Mouse (Mus musculus) liver, adult (tissue): ENCODE measurements at regions not wholly inside any gene's neighbourhood (a gene's known extent, or its start where the extent isn't known, plus 50 kb on each side); places are given as distances from the start of the nearest gene placed in this dataset.

ENCODE experiments used
- GATA4 ChIP-seq: IDR thresholded peaks from 2 replicates; pipeline ENCODE4 v1.6.1; 2014; ENCODE audit warnings: mild to moderate bottlenecking, low read length; ENCODE audit not compliant: insufficient replicate concordance

GRCm38 (mm10) chr5:119186611-119187010 is 483.9 kb upstream of the Tbx3 start:
- TF ChIP-seq GATA4: no peak

DNA sequence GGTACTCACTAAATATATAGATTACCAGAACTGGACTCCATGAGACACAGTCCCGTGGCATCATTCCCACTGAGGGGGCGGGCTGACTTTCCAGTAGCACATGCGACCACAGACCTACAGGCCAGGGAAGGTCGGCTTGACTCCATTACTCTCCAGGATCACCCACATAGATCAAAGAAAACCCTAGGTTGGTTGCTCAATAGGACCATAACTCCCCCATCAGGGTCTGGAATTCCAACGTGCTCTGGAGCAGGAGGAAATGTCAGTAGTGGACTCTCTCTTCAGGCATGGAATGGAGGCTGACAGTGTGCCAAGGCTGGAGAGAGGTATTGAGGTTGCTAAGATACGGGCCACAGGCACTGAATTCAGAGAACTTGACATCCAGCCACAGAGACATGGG is 482.0 kb upstream of the Tbx3 start:
- TF ChIP-seq GATA4: no peak

- TF ChIP-seq GATA4: no peak
These were observed 476.5 kb upstream of the Tbx3 start for GRCm38 (mm10) chr5:119193699-119194681.

DNA sequence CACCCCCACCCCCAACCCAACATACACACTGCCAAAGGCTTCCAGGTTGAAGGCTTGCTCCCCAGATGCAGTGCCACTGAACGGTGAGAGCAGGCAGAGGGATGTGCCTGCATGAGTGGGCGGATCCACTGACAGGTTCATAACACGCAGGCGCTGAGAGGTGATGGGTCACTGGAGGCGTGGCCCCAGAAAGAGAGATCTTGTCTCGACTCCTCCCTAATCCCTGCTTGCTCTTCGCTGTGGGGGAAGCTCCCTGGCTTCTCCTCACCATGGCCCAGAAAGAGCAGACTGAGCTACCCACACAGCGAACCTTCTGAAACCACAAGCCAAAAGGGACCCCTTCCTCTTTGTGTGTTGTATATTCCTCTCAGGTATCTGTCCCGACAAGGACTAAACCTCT is 470.6 kb upstream of the Tbx3 start:
- TF ChIP-seq GATA4: no peak

DNA sequence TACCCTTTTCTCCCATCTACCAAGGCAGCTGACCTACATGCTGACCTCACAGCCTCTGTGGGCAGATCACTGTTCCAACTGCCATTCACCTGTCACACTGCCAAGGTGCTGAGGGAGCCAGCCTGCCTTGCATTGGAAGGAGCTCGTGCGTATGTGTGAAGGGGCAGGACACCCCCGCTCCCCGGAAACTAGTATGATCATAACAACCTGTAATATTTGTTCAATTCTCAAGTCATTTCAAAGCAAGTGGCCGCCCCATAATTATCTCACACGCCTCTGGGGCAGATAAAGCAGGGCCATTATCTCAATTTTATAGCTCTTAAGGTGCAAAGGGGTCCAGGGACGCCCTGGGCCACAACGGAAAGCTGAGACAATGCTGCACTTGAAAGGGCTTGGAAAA is 469.2 kb upstream of the Tbx3 start:
- no peak for TF ChIP-seq GATA4

- no peak for TF ChIP-seq GATA4
These were observed 465.7 kb upstream of the Tbx3 start for GRCm38 (mm10) chr5:119204736-119205135.

- no peak for TF ChIP-seq GATA4
These were observed 462.4 kb upstream of the Tbx3 start for GRCm38 (mm10) chr5:119208077-119208476.

GRCm38 (mm10) chr5:119213196-119213595 is 457.3 kb upstream of the Tbx3 start:
- no peak for TF ChIP-seq GATA4

GRCm38 (mm10) chr5:119213692-119214357 is 456.6 kb upstream of the Tbx3 start:
- TF ChIP-seq GATA4: no peak

GRCm38 (mm10) chr5:119214937-119215336 is 455.5 kb upstream of the Tbx3 start:
- no peak for TF ChIP-seq GATA4

GRCm38 (mm10) chr5:119215364-119215763 is 455.1 kb upstream of the Tbx3 start:
- no peak for TF ChIP-seq GATA4

- no peak for TF ChIP-seq GATA4
These were observed 454.3 kb upstream of the Tbx3 start for GRCm38 (mm10) chr5:119216146-119216545.

DNA sequence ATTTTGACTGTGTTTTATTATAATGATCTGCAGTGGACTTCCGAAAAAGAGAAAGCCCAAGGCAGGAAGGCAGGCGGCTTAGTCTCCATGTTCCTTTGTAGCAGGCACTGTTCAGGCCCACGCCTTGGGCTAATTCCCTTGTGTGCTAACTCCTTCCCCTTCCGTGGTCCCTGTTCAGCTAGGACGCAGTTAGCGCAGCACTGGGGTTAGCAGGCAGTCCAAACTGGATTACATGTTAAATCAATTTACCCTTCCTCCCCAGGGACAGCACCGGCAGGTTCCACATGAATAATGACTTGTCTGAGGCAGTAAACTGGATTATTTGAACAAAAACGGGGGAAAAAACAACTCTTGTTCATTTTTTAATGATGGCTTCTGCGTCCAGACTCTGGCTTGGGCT is 453.4 kb upstream of the Tbx3 start:
- no peak for TF ChIP-seq GATA4

DNA sequence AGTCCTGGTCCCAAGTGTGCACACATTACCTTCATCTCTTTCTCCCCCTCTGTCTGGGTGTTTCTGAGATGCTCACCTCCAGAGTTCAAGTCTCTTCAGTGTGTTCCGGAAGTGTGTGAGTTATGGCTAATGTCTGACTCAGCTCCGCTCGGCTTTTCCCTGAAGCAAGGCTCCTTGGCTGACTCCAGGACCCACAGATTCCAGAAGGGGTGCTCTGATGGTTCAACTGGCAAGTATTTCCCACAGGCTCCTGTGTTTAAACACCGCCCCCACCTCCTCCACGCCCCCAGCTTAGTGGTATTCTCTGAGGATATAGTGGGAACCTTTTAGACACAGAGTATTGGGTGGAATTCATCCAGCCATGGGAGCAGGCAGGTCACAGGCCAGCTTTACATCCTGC is 441.8 kb upstream of the Tbx3 start:
- no peak for TF ChIP-seq GATA4

DNA sequence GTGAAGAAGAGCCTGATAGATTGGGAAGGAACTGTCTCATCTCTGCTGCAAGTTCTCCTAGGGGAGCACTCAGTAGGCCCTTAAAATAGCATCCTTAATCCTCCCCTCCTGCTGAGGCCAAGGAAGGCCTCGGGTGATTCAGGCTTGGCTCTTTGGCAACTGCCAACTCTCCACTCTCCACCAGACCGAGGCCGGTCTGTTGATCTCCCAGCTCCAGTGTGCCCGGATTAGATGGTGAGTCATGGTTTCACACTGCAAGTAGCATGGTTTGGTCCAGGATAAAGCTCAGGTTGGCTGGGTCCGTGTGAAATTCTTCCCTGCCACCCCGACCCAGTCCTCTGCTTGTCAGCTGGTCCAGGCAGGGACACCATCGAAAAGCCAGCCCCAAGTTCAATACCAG is 437.5 kb upstream of the Tbx3 start:
- TF ChIP-seq GATA4: no peak

DNA sequence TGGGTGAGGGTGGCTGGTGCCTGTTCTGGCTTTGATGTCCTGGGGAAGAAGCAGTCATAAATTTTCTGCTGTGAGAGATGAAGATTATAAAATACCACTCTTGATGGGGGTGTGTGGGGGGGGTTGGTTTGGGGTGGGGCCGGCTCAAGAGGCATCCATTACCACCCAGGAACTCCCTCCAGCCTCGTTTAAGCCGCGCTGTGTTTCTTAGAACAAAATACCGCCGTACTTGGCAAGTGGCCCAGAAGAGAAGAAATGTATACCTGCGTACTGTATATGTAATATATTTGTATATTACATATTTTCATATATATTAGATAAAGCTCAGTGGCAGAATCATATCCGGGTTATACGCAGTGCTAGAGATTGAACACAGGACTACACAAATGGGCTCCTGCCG is 434.6 kb upstream of the Tbx3 start:
- TF ChIP-seq GATA4: no peak
